Mouse (Mus musculus) forebrain, postnatal 0 days (tissue): ENCODE data around the gene B4galt1. TPM values are rescaled to one million over a fixed set of nuclear protein-coding genes. Genes with fewer than 3 reads are reported as not detected.

ENCODE experiments used
- ATAC-seq: fragments of 200-750 bp; cut with Nextera tagmentation; 2 replicates; pipeline ENCODE4 v1.8.0; 2017; ENCODE audit warnings: mild to moderate bottlenecking, moderate library complexity
- DNase-seq: peaks from one replicate; pipeline ENCODE4 v3.0.0-alpha.2; 2015
- H3K27ac ChIP-seq: fragments of 300-500 bp; sonication (generic); 2 replicates; pipeline ENCODE4 v1.5.1; 2014; ENCODE audit warnings: low read depth, mild to moderate bottlenecking, antibody characterized with exemption, low read length, moderate library complexity, mixed read lengths
- H3K27me3 ChIP-seq: fragments of 300-500 bp; sonication (generic); 2 replicates; pipeline ENCODE4 v1.6.1; 2014; ENCODE audit warnings: mild to moderate bottlenecking, low read length, mixed read lengths; ENCODE audit not compliant: insufficient read depth
- H3K36me3 ChIP-seq: fragments of 300-500 bp; sonication (generic); 2 replicates; pipeline ENCODE4 v1.6.1; 2014; ENCODE audit warnings: mild to moderate bottlenecking, moderate library complexity; ENCODE audit not compliant: insufficient read depth
- H3K4me1 ChIP-seq: fragments of 300-500 bp; sonication (generic); 2 replicates; pipeline ENCODE4 v1.6.1; 2014; ENCODE audit warnings: antibody characterized with exemption; ENCODE audit not compliant: insufficient read depth
- H3K4me2 ChIP-seq: fragments of 300-500 bp; sonication (generic); 2 replicates; pipeline ENCODE4 v1.6.1; 2014; ENCODE audit warnings: low read depth, mild to moderate bottlenecking, moderate library complexity
- H3K4me3 ChIP-seq: fragments of 300-500 bp; sonication (generic); 2 replicates; pipeline ENCODE4 v1.5.1; 2014; ENCODE audit warnings: low read depth, low read length, mixed read lengths
- H3K9ac ChIP-seq: fragments of 300-500 bp; sonication (generic); 2 replicates; pipeline ENCODE4 v1.6.1; 2014; ENCODE audit warnings: mild to moderate bottlenecking
- H3K9me3 ChIP-seq: fragments of 300-500 bp; sonication (generic); 2 replicates; pipeline ENCODE4 v1.6.1; 2016; ENCODE audit warnings: low read length
- CTCF ChIP-seq: sonication (generic); IDR thresholded peaks from 2 replicates; pipeline ENCODE4 v1.5.1; 2016; ENCODE audit warnings: antibody characterized with exemption, control low read depth, low read depth
- WGBS: fragments of 180-500 bp; shearing (Covaris S2); extraction: QIAGEN DNeasy Blood & Tissue Kit; methylation state at CpG from one replicate; pipeline ENCODE4 v1.1.7; 2014; 5-methylcytosine and 5-hydroxymethylcytosine counted together
- polyA plus RNA-seq: library from polyadenylated mRNA; unstranded; fragments of >200 nt; fragmentation: Nextera tagmentation; extraction: Ambion mirVana; gene quantifications from 2 replicates; pipeline ENCODE4 v1.2.1, GENCODE M21; 2015
- total RNA-seq: library from RNA; depleted of rRNA; stranded (reverse); fragments of >200 nt; gene quantifications from 2 replicates; pipeline ENCODE4 v1.2.3, GENCODE M21; 2014

B4galt1 gene
- total and polyA plus RNA-seq, 2 experiments from 2014 or later = 4.9 to 10.0 TPM

GRCm38 (mm10) chr4:40891206-40891605, 37.4 kb upstream of the B4galt1 start:
- H3K27me3 ChIP-seq = no peaks in the 10 kb centered on the region
- H3K9ac ChIP-seq = no peak overlapping the region
- no peak overlapping the region for H3K4me2 ChIP-seq
- H3K4me3 ChIP-seq = no peak overlapping the region
- DNase-seq (no peak), ATAC-seq (no peak)
- H3K4me1 ChIP-seq = no peaks in the 10 kb centered on the region
- 74% methylated on average over 5 of the region's 5 CpGs for WGBS
- no peak overlapping the region for H3K27ac ChIP-seq
- H3K36me3 ChIP-seq = no peaks in the 10 kb centered on the region
- TF ChIP-seq CTCF = no peak
- no peaks in the 10 kb centered on the region for H3K9me3 ChIP-seq

DNA sequence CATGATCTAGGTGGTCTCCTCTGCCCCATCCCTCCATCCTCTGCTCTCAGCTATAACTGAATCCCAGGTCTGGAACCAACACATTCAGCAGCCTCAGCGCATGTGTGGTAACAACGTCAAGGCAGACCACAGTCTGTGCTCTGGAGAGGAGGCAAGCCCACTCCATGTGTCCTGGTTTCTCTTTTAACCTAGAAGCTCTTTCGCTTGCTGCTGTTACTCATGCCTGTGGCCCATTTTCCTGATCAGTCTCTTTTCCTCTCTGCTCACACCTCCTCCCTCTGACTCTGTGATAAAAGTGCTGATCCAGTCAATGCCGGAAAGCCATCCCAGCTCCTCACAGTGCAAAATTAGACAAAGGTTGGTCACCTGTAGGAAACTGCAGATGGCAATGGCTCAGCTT, 36.2 kb upstream of the B4galt1 start:
- Histone ChIP-seq H3K27me3 (no peaks in the 10 kb centered on the region), H3K4me2 (no peak overlapping the region), H3K27ac (no peak overlapping the region), H3K36me3 (no peaks in the 10 kb centered on the region), H3K9me3 (no peaks in the 10 kb centered on the region), H3K4me1 (no peaks in the 10 kb centered on the region), H3K9ac (no peak overlapping the region), H3K4me3 (no peak overlapping the region)
- no peak for DNase-seq
- no peak for ATAC-seq
- no peak for TF ChIP-seq CTCF
- 84% methylated on average over 4 of the region's 4 CpGs for WGBS

DNA sequence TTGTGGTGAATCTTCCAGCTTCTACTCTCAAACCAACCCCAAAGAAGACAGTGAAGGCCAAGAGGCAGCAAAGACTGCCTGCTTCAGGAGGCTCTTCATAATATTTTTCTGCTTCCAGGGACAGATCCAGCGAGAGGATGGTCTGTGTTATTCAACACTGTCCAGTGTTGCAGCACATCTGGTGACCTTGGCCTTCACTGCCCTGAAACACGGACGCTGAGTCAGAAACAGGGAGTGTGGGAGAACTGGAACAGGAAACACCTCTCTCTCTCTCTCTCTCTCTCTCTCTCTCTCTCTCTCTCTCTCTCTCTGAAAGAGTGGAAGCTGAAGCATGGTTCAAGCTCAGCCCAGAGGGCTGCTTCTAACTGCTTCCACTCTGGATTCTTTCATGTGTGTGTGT, 35.4 kb upstream of the B4galt1 start:
- H3K4me2 ChIP-seq = no peak overlapping the region
- WGBS = 76% methylated on average over 3 of the region's 3 CpGs
- H3K27me3 ChIP-seq = no peaks in the 10 kb centered on the region
- H3K4me1 ChIP-seq = no peaks in the 10 kb centered on the region
- DNase-seq (no peak), ATAC-seq (no peak)
- no peak overlapping the region for H3K9ac ChIP-seq
- no peaks in the 10 kb centered on the region for H3K36me3 ChIP-seq
- H3K4me3 ChIP-seq = no peak overlapping the region
- no peak for TF ChIP-seq CTCF
- H3K9me3 ChIP-seq = no peaks in the 10 kb centered on the region
- no peak overlapping the region for H3K27ac ChIP-seq

DNA sequence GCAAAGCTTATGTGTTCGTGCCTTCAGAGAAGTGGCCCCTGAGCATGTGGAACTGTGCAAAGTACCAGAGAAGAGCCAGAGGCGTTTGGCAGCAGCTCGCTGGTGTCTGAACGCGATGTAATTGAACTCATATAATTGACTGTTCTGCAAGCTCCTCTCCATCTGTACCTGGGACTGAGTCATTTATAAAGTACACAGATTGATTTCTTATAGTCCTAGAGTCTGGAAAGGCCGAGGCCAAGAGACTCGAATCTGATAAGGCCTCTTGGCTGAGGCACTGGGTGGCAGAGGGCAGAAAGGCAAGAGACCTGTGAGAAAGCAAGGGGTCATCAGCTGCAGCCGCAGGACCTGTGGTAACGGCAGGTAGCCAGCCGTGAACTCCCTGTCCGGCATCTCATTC, 35.0 kb upstream of the B4galt1 start:
- Histone ChIP-seq H3K4me1 (no peaks in the 10 kb centered on the region), H3K27me3 (no peaks in the 10 kb centered on the region), H3K9ac (no peak overlapping the region), H3K4me3 (no peak overlapping the region), H3K9me3 (no peaks in the 10 kb centered on the region), H3K4me2 (no peak overlapping the region), H3K27ac (no peak overlapping the region), H3K36me3 (no peaks in the 10 kb centered on the region)
- no peak for ATAC-seq
- TF ChIP-seq CTCF = no peak
- WGBS = 86% methylated on average over 11 of the region's 11 CpGs
- DNase-seq = no peak

DNA sequence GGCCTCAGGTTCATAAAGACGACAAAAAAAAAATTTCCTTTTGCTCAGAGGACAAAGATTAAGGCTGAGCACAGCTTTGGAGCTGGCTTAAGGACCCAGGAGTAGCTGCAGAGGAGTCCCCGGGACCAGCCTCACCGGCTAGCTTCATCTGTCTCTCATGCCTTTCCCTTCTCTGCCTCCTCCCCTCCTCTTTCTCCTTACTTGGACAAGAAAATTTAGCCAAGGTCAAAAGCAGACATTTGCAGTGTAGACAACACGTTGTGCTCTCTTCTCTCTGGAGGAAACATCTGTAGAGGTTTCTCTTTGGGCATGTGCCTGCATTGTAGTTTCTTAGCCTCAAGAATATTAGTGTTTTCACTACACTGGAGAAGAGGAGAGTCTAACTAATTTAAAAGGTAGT, 32.1 kb upstream of the B4galt1 start:
- 79% methylated on average over 4 of the region's 4 CpGs for WGBS

DNA sequence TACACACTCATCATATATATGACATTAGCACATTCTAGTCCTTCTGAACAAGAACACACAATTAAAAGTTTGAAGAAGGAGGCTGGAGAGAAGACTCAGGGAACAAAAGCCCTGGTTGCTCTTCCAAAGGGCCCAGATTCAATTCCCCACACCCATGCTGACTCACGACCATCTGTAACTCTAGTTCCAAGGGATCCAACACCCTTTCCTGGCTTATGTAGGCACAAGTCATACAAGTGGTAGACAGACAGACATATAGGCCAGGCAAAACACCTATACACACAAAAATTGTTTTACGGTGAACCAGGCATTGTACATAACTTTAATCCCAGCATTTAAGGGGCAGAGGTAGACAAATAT, 31.3 kb upstream of the B4galt1 start:
- H3K4me3 ChIP-seq = no peak overlapping the region
- no peak overlapping the region for H3K4me2 ChIP-seq
- no peak overlapping the region for H3K27ac ChIP-seq
- no peak for TF ChIP-seq CTCF
- no peaks in the 10 kb centered on the region for H3K27me3 ChIP-seq
- no peaks in the 10 kb centered on the region for H3K36me3 ChIP-seq
- ATAC-seq = no peak
- no peak overlapping the region for H3K9ac ChIP-seq
- no peaks in the 10 kb centered on the region for H3K4me1 ChIP-seq
- no peak for DNase-seq
- 83% methylated on average over 2 of the region's 2 CpGs for WGBS
- no peaks in the 10 kb centered on the region for H3K9me3 ChIP-seq

More for the DNA sequence above, 32.1 kb upstream of the B4galt1 start:
- no peaks in the 10 kb centered on the region for H3K36me3 ChIP-seq
- no peak overlapping the region for H3K4me2 ChIP-seq
- no peak overlapping the region for H3K4me3 ChIP-seq
- DNase-seq = no peak
- no peak overlapping the region for H3K27ac ChIP-seq
- H3K9ac ChIP-seq = no peak overlapping the region
- no peaks in the 10 kb centered on the region for H3K4me1 ChIP-seq
- ATAC-seq = no peak
- no peaks in the 10 kb centered on the region for H3K27me3 ChIP-seq
- no peak for TF ChIP-seq CTCF
- H3K9me3 ChIP-seq = no peaks in the 10 kb centered on the region

GRCm38 (mm10) chr4:40884282-40885165, 30.7 kb upstream of the B4galt1 start:
- no peak overlapping the region for H3K4me3 ChIP-seq
- no peaks in the 10 kb centered on the region for H3K36me3 ChIP-seq
- no peaks in the 10 kb centered on the region for H3K27me3 ChIP-seq
- H3K27ac ChIP-seq = no peak overlapping the region
- no peaks in the 10 kb centered on the region for H3K9me3 ChIP-seq
- WGBS = 85% methylated on average over 12 of the region's 12 CpGs
- TF ChIP-seq CTCF = no peak
- H3K4me2 ChIP-seq = no peak overlapping the region
- no peak overlapping the region for H3K9ac ChIP-seq
- DNase-seq (no peak), ATAC-seq (no peak)
- no peaks in the 10 kb centered on the region for H3K4me1 ChIP-seq
